Mouse (Mus musculus) CH12.LX (cell line): ENCODE measurements at regions not wholly inside any gene's neighbourhood (a gene's known extent, or its start where the extent isn't known, plus 50 kb on each side); places are given as distances from the start of the nearest gene placed in this dataset.
A peak's percentile ranks its signal among the peaks of the same experiment; 100 is the strongest.

Experiments used
- DNase-seq: peaks from one replicate; pipeline ENCODE4 v3.0.0-alpha.2; 2013; ENCODE audit errors: extremely low read depth
- H3K27ac ChIP-seq: 2 replicates; pipeline ENCODE4 v1.5.1; 2012; ENCODE audit warnings: low read depth, mild to moderate bottlenecking, control low read depth, moderate library complexity; ENCODE audit not compliant: insufficient read depth
- H3K27me3 ChIP-seq: replicated peaks from 2 replicates; pipeline ENCODE3; 2012; ENCODE audit warnings: inconsistent platforms
- H3K36me3 ChIP-seq, 2 experiments: replicated peaks in 1 of 2; 2 replicates each; pipeline versions ENCODE3 to v1.6.1; 2012; ENCODE audit warnings: inconsistent platforms in 1 of 2, low read length in 1 of 2, mild to moderate bottlenecking in 1 of 2, mixed read lengths in 1 of 2, moderate library complexity in 1 of 2; ENCODE audit not compliant: control insufficient read depth in 1 of 2, insufficient read depth in 1 of 2
- H3K4me1 ChIP-seq, 2 experiments: 2 replicates each; pipeline ENCODE4 v1.6.1; 2012; ENCODE audit warnings: inconsistent platforms in 1 of 2, moderate library complexity in 1 of 2; ENCODE audit not compliant: insufficient read depth in 2 of 2, control insufficient read depth in 1 of 2
- H3K4me2 ChIP-seq: 2 replicates; pipeline ENCODE4 v1.6.1; 2012; ENCODE audit warnings: low read depth, mild to moderate bottlenecking, control low read depth; ENCODE audit not compliant: poor library complexity, insufficient read depth, severe bottlenecking
- H3K4me3 ChIP-seq, 3 experiments: fragments of 150-350 bp in 1 of 3; sonication (generic) in 1 of 3; replicated peaks in 1 of 3; 2 replicates each; pipeline versions ENCODE3 to v1.5.1; 2011 to 2012; ENCODE audit warnings: low read depth in 2 of 3, low read length in 2 of 3, mild to moderate bottlenecking in 2 of 3, moderate library complexity in 2 of 3, control low read depth in 1 of 3, improper control_type of control experiment in 1 of 3, inconsistent platforms in 1 of 3, mixed read lengths in 1 of 3; ENCODE audit not compliant: poor library complexity in 1 of 3
- H3K79me2 ChIP-seq: replicated peaks from 2 replicates; pipeline ENCODE4 v1.6.1; 2012; ENCODE audit warnings: mild to moderate bottlenecking, moderate library complexity; ENCODE audit not compliant: control insufficient read depth, poor library complexity, insufficient read depth, severe bottlenecking; ENCODE audit errors: extremely low read depth
- H3K9ac ChIP-seq: 2 replicates; pipeline ENCODE4 v1.6.1; 2012; ENCODE audit warnings: low read depth, mild to moderate bottlenecking, control low read depth, moderate library complexity; ENCODE audit not compliant: insufficient read depth
- H3K9me3 ChIP-seq: replicated peaks from 2 replicates; pipeline ENCODE3; 2012; ENCODE audit warnings: low read length, inconsistent platforms, mixed read lengths
- BHLHE40 ChIP-seq: IDR thresholded peaks from 2 replicates; pipeline ENCODE4 v1.6.1; 2011; ENCODE audit warnings: mild to moderate bottlenecking, low read depth, low read length, improper control_type of control experiment
- CHD2 ChIP-seq: IDR thresholded peaks from 2 replicates; pipeline ENCODE4 v1.6.1; 2011; ENCODE audit warnings: low read length, improper control_type of control experiment
- CTCF ChIP-seq, 2 experiments: IDR thresholded peaks in 1 of 2; conservative IDR thresholded peaks in 1 of 2; 2 replicates each; pipeline ENCODE4 v1.5.1; 2011 to 2012; ENCODE audit warnings: low read depth in 2 of 2, low read length in 2 of 2, improper control_type of control experiment in 1 of 2, inconsistent platforms in 1 of 2, mild to moderate bottlenecking in 1 of 2, moderate library complexity in 1 of 2
- ETS1 ChIP-seq: conservative IDR thresholded peaks from 2 replicates; pipeline ENCODE4 v1.6.1; 2012; ENCODE audit warnings: low read depth, mild to moderate bottlenecking, inconsistent platforms, low read length, improper control_type of control experiment, moderate library complexity
- IRF4 ChIP-seq: IDR thresholded peaks from 2 replicates; pipeline ENCODE4 v1.6.1; 2014; ENCODE audit warnings: low read depth, mild to moderate bottlenecking, inconsistent platforms, low read length, improper control_type of control experiment
- KAT2A ChIP-seq: IDR thresholded peaks from 2 replicates; pipeline ENCODE4 v1.6.1; 2012; ENCODE audit warnings: low read length, improper control_type of control experiment, inconsistent platforms; ENCODE audit not compliant: insufficient replicate concordance
- MAFK ChIP-seq: IDR thresholded peaks from 2 replicates; pipeline ENCODE4 v1.6.1; 2011; ENCODE audit warnings: low read length, improper control_type of control experiment; ENCODE audit not compliant: insufficient replicate concordance
- MAZ ChIP-seq: IDR thresholded peaks from 2 replicates; pipeline ENCODE4 v1.6.1; 2012; ENCODE audit warnings: low read depth, mild to moderate bottlenecking, inconsistent platforms, low read length, improper control_type of control experiment, moderate library complexity
- NRF1 ChIP-seq: IDR thresholded peaks from 2 replicates; pipeline ENCODE4 v1.6.1; 2014; ENCODE audit warnings: low read depth, mild to moderate bottlenecking, inconsistent platforms, low read length, improper control_type of control experiment, moderate library complexity
- PAX5 ChIP-seq: IDR thresholded peaks from 2 replicates; pipeline ENCODE4 v1.6.1; 2012; ENCODE audit warnings: low read length, inconsistent platforms, mixed read lengths
- POLR2A ChIP-seq: IDR thresholded peaks from 2 replicates; pipeline ENCODE4 v1.6.1; 2011; ENCODE audit warnings: low read depth, mild to moderate bottlenecking, improper control_type of control experiment, low read length
- RAD21 ChIP-seq: IDR thresholded peaks from 2 replicates; pipeline ENCODE4 v1.6.1; 2011; ENCODE audit warnings: low read depth, mild to moderate bottlenecking, low read length, improper control_type of control experiment, moderate library complexity
- RCOR1 ChIP-seq: conservative IDR thresholded peaks from 2 replicates; pipeline ENCODE4 v1.6.1; 2012; ENCODE audit warnings: low read depth, mild to moderate bottlenecking, inconsistent platforms, low read length, improper control_type of control experiment
- SIN3A ChIP-seq: IDR thresholded peaks from 2 replicates; pipeline ENCODE4 v1.6.1; 2012; ENCODE audit warnings: low read length, improper control_type of control experiment, inconsistent platforms
- UBTF ChIP-seq: IDR thresholded peaks from 2 replicates; pipeline ENCODE4 v1.6.1; 2012; ENCODE audit warnings: low read depth, mild to moderate bottlenecking, inconsistent platforms, low read length, improper control_type of control experiment, moderate library complexity
- ZC3H11A ChIP-seq: IDR thresholded peaks from 2 replicates; pipeline ENCODE4 v1.6.1; 2012; ENCODE audit warnings: low read depth, mild to moderate bottlenecking, inconsistent platforms, low read length, improper control_type of control experiment
- dilution Hi-C: fragments of 300-500 bp; cut with MboI; formaldehyde crosslinking; loops from 2 replicates; pipeline ENCODE4 v1.14.3; 2020; ENCODE audit warnings: low sequenced_read_pairs; ENCODE audit not compliant: extremely low pct_unique_long_range_greater_than_20kb, extremely low pct_ligation_motif_present
- in situ Hi-C: fragments of 300-500 bp; cut with MboI; formaldehyde crosslinking; loops from 3 replicates; pipeline ENCODE4 v1.14.3; 2019; ENCODE audit warnings: low sequenced_read_pairs, low pct_ligation_motif_present, low pct_unique_long_range_greater_than_20kb, mixed read lengths

GRCm38 (mm10) chr7:113022516-113022915 is 68.8 kb downstream of the Rassf10 start:
- in situ Hi-C loops, result no loop called here
- Histone ChIP-seq H3K9ac (no peak overlapping the region), H3K27ac (no peak overlapping the region), H3K79me2 (no peaks in the 10 kb centered on the region), H3K4me2 (no peak overlapping the region), H3K4me3 (no peak overlapping the region), H3K4me1 (no peaks in the 10 kb centered on the region), H3K36me3 (no peaks in the 10 kb centered on the region), H3K27me3 (no peaks in the 10 kb centered on the region), H3K9me3 (no peaks in the 10 kb centered on the region)
- TF ChIP-seq SIN3A (no peak), NRF1 (no peak), CTCF (conservative IDR thresholded peaks at IDR 0.05 in 1 of 2, IDR thresholded peaks at IDR 0.05 in 1 of 2; ENCODE audit: low read depth in 2 of 2, low read length in 2 of 2) (no peak), ETS1 (no peak), IRF4 (no peak), MAZ (no peak), BHLHE40 (no peak), UBTF (no peak), RAD21 (no peak)
- no peak for DNase-seq
- dilution Hi-C loops, result no loop called here

DNA sequence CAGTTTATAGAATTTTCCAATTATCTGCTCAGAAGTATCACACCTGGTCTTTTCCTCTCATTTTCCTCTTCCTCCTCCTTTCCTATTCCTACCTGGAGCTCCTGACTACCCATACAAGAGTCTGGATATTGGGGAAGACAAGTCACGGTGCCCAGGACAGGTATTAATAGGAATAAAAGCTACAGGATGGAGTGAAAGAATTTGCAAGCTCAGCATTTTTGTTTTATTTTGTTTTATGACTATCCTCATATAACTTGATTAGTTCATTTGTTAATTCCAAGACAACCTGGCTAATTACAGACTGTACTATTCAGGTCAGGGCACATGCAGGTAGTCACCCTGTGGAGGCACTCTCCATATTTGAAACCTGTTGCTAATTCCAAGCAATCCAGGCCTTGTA is 72.0 kb downstream of the Rassf10 start:
- TF ChIP-seq MAFK (peak; percentile 96), PAX5 (no peak), RCOR1 (no peak)
- Histone ChIP-seq H3K27ac (no peak overlapping the region), H3K4me2 (no peak overlapping the region), H3K4me3 (no peak overlapping the region), H3K36me3 (no peaks in the 10 kb centered on the region), H3K9ac (no peak overlapping the region), H3K79me2 (no peaks in the 10 kb centered on the region), H3K27me3 (no peaks in the 10 kb centered on the region), H3K9me3 (no peaks in the 10 kb centered on the region), H3K4me1 (peaks cover 8 to 17% of the 10 kb centered on the region in 2 experiments; a peak in 3 of 4 replicates)
- dilution Hi-C loops, result no loop called here
- no peak for DNase-seq
- in situ Hi-C loops, result no loop called here

GRCm38 (mm10) chr7:113026290-113027075 is 72.7 kb downstream of the Rassf10 start:
- Histone ChIP-seq H3K4me3 (no peak overlapping the region), H3K4me1 (peaks cover 9 to 18% of the 10 kb centered on the region in 2 experiments; a peak in 3 of 4 replicates), H3K9ac (no peak overlapping the region)
- no peak for TF ChIP-seq KAT2A
- TF ChIP-seq NRF1, result no peak
- no peak for TF ChIP-seq RCOR1
- TF ChIP-seq POLR2A, result no peak
- TF ChIP-seq UBTF, result no peak
- TF ChIP-seq PAX5, result no peak
- no peak for TF ChIP-seq CHD2
- TF ChIP-seq MAZ, result no peak
- no peak for TF ChIP-seq ZC3H11A
- TF ChIP-seq, all 38 proteins: peak for 0
- no peaks in the 10 kb centered on the region for H3K27me3 ChIP-seq
- H3K4me2 ChIP-seq, result no peak overlapping the region
- H3K9me3 ChIP-seq, result no peaks in the 10 kb centered on the region
- no peak overlapping the region for H3K27ac ChIP-seq
- dilution Hi-C loops, result no loop called here
- H3K79me2 ChIP-seq, result no peaks in the 10 kb centered on the region
- H3K36me3 ChIP-seq, result no peaks in the 10 kb centered on the region
- in situ Hi-C loops, result no loop called here
- no peak for DNase-seq
